Comparison of ENCODE assay signal across 11 mouse cellular contexts in the genomic region with DNA sequence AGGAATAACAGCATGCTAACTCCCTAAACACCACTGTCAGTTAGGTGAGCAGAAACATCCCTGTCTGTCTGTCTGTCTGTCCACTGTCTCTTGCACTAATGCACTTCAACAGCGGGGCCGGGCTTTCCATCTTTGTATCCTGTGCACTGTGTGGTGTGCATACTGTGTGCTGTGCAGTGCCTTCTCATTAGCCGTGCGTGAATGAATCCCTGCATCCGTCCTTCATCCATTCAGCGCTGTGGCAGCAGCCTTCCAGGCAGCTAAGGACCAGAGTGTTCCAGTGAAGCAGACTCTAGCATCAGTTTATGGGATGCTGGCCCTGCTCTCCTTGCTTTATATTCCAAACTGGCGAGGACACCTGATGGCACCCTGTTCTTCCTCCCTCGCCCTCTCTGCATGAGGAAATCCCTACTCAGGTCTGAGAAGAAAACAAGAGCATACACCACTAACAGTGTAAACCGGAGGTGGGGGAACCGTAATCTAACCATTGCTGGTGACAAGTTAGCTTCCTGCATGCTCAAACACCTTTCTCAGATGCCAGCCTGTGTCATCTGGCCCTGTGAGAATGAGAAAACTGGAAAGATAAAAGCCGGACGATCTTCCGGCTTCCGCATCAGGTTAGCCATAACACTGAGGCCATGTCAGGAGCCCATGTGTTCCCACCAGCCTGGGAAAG.
DNase-seq lines count a peak whose midpoint lies in the region; ATAC-seq and TF ChIP-seq lines count a peak whose summit lies in the region.
"Had no signal": no experiment of that assay in that cellular context is flagged by ENCODE, and none has a peak within 500 bp of the region (broad histone marks: within the 10 kb centered on the region; RNA-seq: fewer than 3 reads in every experiment).

No protein-coding gene starts in this region.

- peak; percentile 86 for DNase-seq in heart, adult 11 months
- no peak for DNase-seq in heart, postnatal 4 days
- DNase-seq in CD4-positive helper T cell, adult 2 months (ENCODE audit: low read depth, low spot score), result peak; percentile 68
- peak; percentile 65 for DNase-seq in naive thymus-derived CD4-positive, alpha-beta T cell, adult 2 months (ENCODE audit: low read depth)
- no peak for DNase-seq in left cerebral cortex, adult 2 months (ENCODE audit: extremely low spot score in 1 of 2, low spot score in 2 of 2)
- DNase-seq in layer of hippocampus, adult 18-20 months (ENCODE audit: low spot score in 2 of 2), result no peak
- no peak for DNase-seq in kidney, postnatal 36 days
- DNase-seq: heart, adult 18-20 months had no signal

- WGBS in forebrain, embryonic 15.5 days, result 50% methylated on average over 14 of the region's 14 CpGs

- no peak overlapping the region for H3K4me2 ChIP-seq in forebrain, embryonic 15.5 days (replicated peaks)
- H3K4me2 ChIP-seq: limb, embryonic 12.5 days had no signal

- peak; percentile 41 for ATAC-seq in forebrain, embryonic 15.5 days (replicated peaks)
- ATAC-seq: intestine, postnatal 0 days had no signal

- intact Hi-C loops in left cerebral cortex, adult 2 months (cut with DNase I), result no loop called here

- peak overlapping the region; percentile 71 for H3K27ac ChIP-seq in forebrain, embryonic 15.5 days (replicated peaks)
- H3K27ac ChIP-seq in left cerebral cortex, adult 2 months, result no peak overlapping the region

- 0 out of 2 replicates have a peak overlapping the region, but pooled peaks have one; percentile 4 for H3K9ac ChIP-seq in forebrain, embryonic 15.5 days (replicated peaks)
- H3K9ac ChIP-seq: limb, embryonic 12.5 days had no signal

- H3K27me3 ChIP-seq in forebrain, embryonic 15.5 days, result no peaks in the 10 kb centered on the region
- H3K27me3 ChIP-seq: limb, embryonic 12.5 days had no signal

- TF ChIP-seq CTCF in left cerebral cortex, adult 2 months (IDR thresholded peaks at IDR 0.05), result no peak

- H3K9me3 ChIP-seq in forebrain, embryonic 15.5 days, result no peaks in the 10 kb centered on the region

- H3K4me3 ChIP-seq in forebrain, embryonic 15.5 days, result no peak overlapping the region
- no peak overlapping the region for H3K4me3 ChIP-seq in left cerebral cortex, adult 2 months
- H3K4me3 ChIP-seq: limb, embryonic 12.5 days had no signal

- peaks cover 66% of the 10 kb centered on the region for H3K4me1 ChIP-seq in forebrain, embryonic 15.5 days

- H3K36me3 ChIP-seq in forebrain, embryonic 15.5 days, result 0 out of 2 replicates have a peak, but pooled peaks cover 3% of the 10 kb centered on the region

Comparison
In these comparisons a context has a peak if more than half of its experiments do, and no peak if none do; other contexts are left out.
1. DNase-seq: peak in heart, adult 11 months (single experiment), CD4-positive helper T cell, adult 2 months (single experiment) and naive thymus-derived CD4-positive, alpha-beta T cell, adult 2 months (single experiment); none in heart, postnatal 4 days (single experiment), left cerebral cortex, adult 2 months (0 of 2), layer of hippocampus, adult 18-20 months (0 of 2) and kidney, postnatal 36 days (0 of 2).